Mouse (Mus musculus) CH12.LX (cell line): ENCODE measurements around the gene Epha10. TPM values are rescaled to one million over a fixed set of nuclear protein-coding genes. Genes with fewer than 3 reads are reported as not detected.

Experiments used
- DNase-seq: peaks from one replicate; pipeline ENCODE4 v3.0.0-alpha.2; 2013; ENCODE audit errors: extremely low read depth
- H3K27ac ChIP-seq: 2 replicates; pipeline ENCODE4 v1.5.1; 2012; ENCODE audit warnings: low read depth, mild to moderate bottlenecking, control low read depth, moderate library complexity; ENCODE audit not compliant: insufficient read depth
- H3K27me3 ChIP-seq: replicated peaks from 2 replicates; pipeline ENCODE3; 2012; ENCODE audit warnings: inconsistent platforms
- H3K36me3 ChIP-seq, 2 experiments: replicated peaks in 1 of 2; 2 replicates each; pipeline versions ENCODE3 to v1.6.1; 2012; ENCODE audit warnings: inconsistent platforms in 1 of 2, low read length in 1 of 2, mild to moderate bottlenecking in 1 of 2, mixed read lengths in 1 of 2, moderate library complexity in 1 of 2; ENCODE audit not compliant: control insufficient read depth in 1 of 2, insufficient read depth in 1 of 2
- H3K4me1 ChIP-seq, 2 experiments: 2 replicates each; pipeline ENCODE4 v1.6.1; 2012; ENCODE audit warnings: inconsistent platforms in 1 of 2, moderate library complexity in 1 of 2; ENCODE audit not compliant: insufficient read depth in 2 of 2, control insufficient read depth in 1 of 2
- H3K4me2 ChIP-seq: 2 replicates; pipeline ENCODE4 v1.6.1; 2012; ENCODE audit warnings: low read depth, mild to moderate bottlenecking, control low read depth; ENCODE audit not compliant: poor library complexity, insufficient read depth, severe bottlenecking
- H3K4me3 ChIP-seq, 3 experiments: fragments of 150-350 bp in 1 of 3; sonication (generic) in 1 of 3; replicated peaks in 1 of 3; 2 replicates each; pipeline versions ENCODE3 to v1.5.1; 2011 to 2012; ENCODE audit warnings: low read depth in 2 of 3, low read length in 2 of 3, mild to moderate bottlenecking in 2 of 3, moderate library complexity in 2 of 3, control low read depth in 1 of 3, improper control_type of control experiment in 1 of 3, inconsistent platforms in 1 of 3, mixed read lengths in 1 of 3; ENCODE audit not compliant: poor library complexity in 1 of 3
- H3K79me2 ChIP-seq: replicated peaks from 2 replicates; pipeline ENCODE4 v1.6.1; 2012; ENCODE audit warnings: mild to moderate bottlenecking, moderate library complexity; ENCODE audit not compliant: control insufficient read depth, poor library complexity, insufficient read depth, severe bottlenecking; ENCODE audit errors: extremely low read depth
- H3K9ac ChIP-seq: 2 replicates; pipeline ENCODE4 v1.6.1; 2012; ENCODE audit warnings: low read depth, mild to moderate bottlenecking, control low read depth, moderate library complexity; ENCODE audit not compliant: insufficient read depth
- H3K9me3 ChIP-seq: replicated peaks from 2 replicates; pipeline ENCODE3; 2012; ENCODE audit warnings: low read length, inconsistent platforms, mixed read lengths
- BHLHE40 ChIP-seq: IDR thresholded peaks from 2 replicates; pipeline ENCODE4 v1.6.1; 2011; ENCODE audit warnings: mild to moderate bottlenecking, low read depth, low read length, improper control_type of control experiment
- CHD1 ChIP-seq: IDR thresholded peaks from 2 replicates; pipeline ENCODE4 v1.6.1; 2012; ENCODE audit warnings: low read depth, low read length, improper control_type of control experiment, inconsistent platforms
- CHD2 ChIP-seq: IDR thresholded peaks from 2 replicates; pipeline ENCODE4 v1.6.1; 2011; ENCODE audit warnings: low read length, improper control_type of control experiment
- CTCF ChIP-seq, 2 experiments: IDR thresholded peaks in 1 of 2; conservative IDR thresholded peaks in 1 of 2; 2 replicates each; pipeline ENCODE4 v1.5.1; 2011 to 2012; ENCODE audit warnings: low read depth in 2 of 2, low read length in 2 of 2, improper control_type of control experiment in 1 of 2, inconsistent platforms in 1 of 2, mild to moderate bottlenecking in 1 of 2, moderate library complexity in 1 of 2
- E2F4 ChIP-seq: IDR thresholded peaks from 2 replicates; pipeline ENCODE4 v1.6.1; 2011; ENCODE audit warnings: low read depth, low read length, improper control_type of control experiment; ENCODE audit not compliant: insufficient replicate concordance
- ELF1 ChIP-seq: IDR thresholded peaks from 2 replicates; pipeline ENCODE4 v1.6.1; 2014; ENCODE audit warnings: low read depth, mild to moderate bottlenecking, inconsistent platforms, low read length, improper control_type of control experiment
- EP300 ChIP-seq: IDR thresholded peaks from 2 replicates; pipeline ENCODE4 v1.6.1; 2011; ENCODE audit warnings: low read length, improper control_type of control experiment
- IRF4 ChIP-seq: IDR thresholded peaks from 2 replicates; pipeline ENCODE4 v1.6.1; 2014; ENCODE audit warnings: low read depth, mild to moderate bottlenecking, inconsistent platforms, low read length, improper control_type of control experiment
- JUND ChIP-seq: conservative IDR thresholded peaks from 2 replicates; pipeline ENCODE4 v1.6.1; 2011; ENCODE audit warnings: low read depth, low read length, improper control_type of control experiment
- KAT2A ChIP-seq: IDR thresholded peaks from 2 replicates; pipeline ENCODE4 v1.6.1; 2012; ENCODE audit warnings: low read length, improper control_type of control experiment, inconsistent platforms; ENCODE audit not compliant: insufficient replicate concordance
- MEF2A ChIP-seq: IDR thresholded peaks from 2 replicates; pipeline ENCODE4 v1.6.1; 2014; ENCODE audit warnings: low read depth, mild to moderate bottlenecking, inconsistent platforms, low read length, improper control_type of control experiment, borderline replicate concordance
- MXI1 ChIP-seq: IDR thresholded peaks from 2 replicates; pipeline ENCODE4 v1.6.1; 2011; ENCODE audit warnings: mild to moderate bottlenecking, low read depth, low read length, improper control_type of control experiment
- MYC ChIP-seq: IDR thresholded peaks from 2 replicates; pipeline ENCODE4 v1.6.1; 2011; ENCODE audit warnings: low read depth, mild to moderate bottlenecking, improper control_type of control experiment, low read length
- NELFE ChIP-seq: IDR thresholded peaks from 2 replicates; pipeline ENCODE4 v1.6.1; 2011; ENCODE audit warnings: low read depth, low read length, improper control_type of control experiment
- POLR2A ChIP-seq: IDR thresholded peaks from 2 replicates; pipeline ENCODE4 v1.6.1; 2011; ENCODE audit warnings: low read depth, mild to moderate bottlenecking, improper control_type of control experiment, low read length
- RAD21 ChIP-seq: IDR thresholded peaks from 2 replicates; pipeline ENCODE4 v1.6.1; 2011; ENCODE audit warnings: low read depth, mild to moderate bottlenecking, low read length, improper control_type of control experiment, moderate library complexity
- RCOR1 ChIP-seq: conservative IDR thresholded peaks from 2 replicates; pipeline ENCODE4 v1.6.1; 2012; ENCODE audit warnings: low read depth, mild to moderate bottlenecking, inconsistent platforms, low read length, improper control_type of control experiment
- SMC3 ChIP-seq: IDR thresholded peaks from 2 replicates; pipeline ENCODE4 v1.6.1; 2011; ENCODE audit warnings: low read depth, low read length, improper control_type of control experiment
- TBP ChIP-seq: conservative IDR thresholded peaks from 2 replicates; pipeline ENCODE4 v1.6.1; 2011; ENCODE audit warnings: low read depth, low read length, improper control_type of control experiment
- USF1 ChIP-seq: IDR thresholded peaks from 2 replicates; pipeline ENCODE4 v1.6.1; 2014; ENCODE audit warnings: low read depth, mild to moderate bottlenecking, inconsistent platforms, low read length, improper control_type of control experiment
- USF2 ChIP-seq: conservative IDR thresholded peaks from 2 replicates; pipeline ENCODE4 v1.6.1; 2011; ENCODE audit warnings: low read depth, low read length, improper control_type of control experiment
- ZKSCAN1 ChIP-seq: IDR thresholded peaks from 2 replicates; pipeline ENCODE4 v1.6.1; 2012; ENCODE audit warnings: low read depth, inconsistent platforms, low read length, improper control_type of control experiment, borderline replicate concordance
- ZMIZ1 ChIP-seq: IDR thresholded peaks from 2 replicates; pipeline ENCODE4 v1.6.1; 2012; ENCODE audit warnings: low read depth, mild to moderate bottlenecking, inconsistent platforms, low read length, improper control_type of control experiment
- dilution Hi-C: fragments of 300-500 bp; cut with MboI; formaldehyde crosslinking; loops from 2 replicates; pipeline ENCODE4 v1.14.3; 2020; ENCODE audit warnings: low sequenced_read_pairs; ENCODE audit not compliant: extremely low pct_unique_long_range_greater_than_20kb, extremely low pct_ligation_motif_present
- in situ Hi-C: fragments of 300-500 bp; cut with MboI; formaldehyde crosslinking; loops from 3 replicates; pipeline ENCODE4 v1.14.3; 2019; ENCODE audit warnings: low sequenced_read_pairs, low pct_ligation_motif_present, low pct_unique_long_range_greater_than_20kb, mixed read lengths
- polyA plus RNA-seq: library from polyadenylated mRNA; unstranded; fragments of >175 nt; gene quantifications from 2 replicates; pipeline ENCODE4 v1.2.1, GENCODE M21; 2012; ENCODE audit warnings: low read depth; ENCODE audit not compliant: insufficient read length
- total RNA-seq, 2 experiments: library from RNA; depleted of rRNA; stranded (reverse); fragments of 300-350 nt in 1 of 2; fragments of >200 nt in 1 of 2; gene quantifications; 2 replicates each; pipeline ENCODE4 v1.2.3; 2012 to 2014

The Epha10 gene
- total and polyA plus RNA-seq, 3 experiments: not detected

- Histone ChIP-seq H3K9ac (no peak overlapping the region), H3K4me1 (no peaks in the 10 kb centered on the region), H3K36me3 (peaks cover 0 to 17% of the 10 kb centered on the region in 2 experiments), H3K4me2 (no peak overlapping the region), H3K79me2 (no peaks in the 10 kb centered on the region), H3K27ac (no peak overlapping the region), H3K9me3 (no peaks in the 10 kb centered on the region), H3K27me3 (peaks cover 2% of the 10 kb centered on the region), H3K4me3 (no peak overlapping the region)
- TF ChIP-seq ZKSCAN1 (no peak), RAD21 (no peak), USF2 (no peak), SMC3 (no peak), IRF4 (no peak), MEF2A (no peak), CHD1 (no peak), POLR2A (no peak), ELF1 (no peak), MXI1 (no peak), JUND (no peak), TBP (no peak), KAT2A (no peak), ZMIZ1 (no peak), MYC (no peak), EP300 (no peak)
- dilution Hi-C loops (loop anchor here (25.0 kb wide), 1 partner anchor 111 kb away; the partner anchor contains the start of genes Dnali1 and Snip1), in situ Hi-C loops (no loop called here)
- DNase-seq: no peak
Observed at GRCm38 (mm10) chr4:124951036-124951433, 70.3 kb downstream of the Epha10 start.

- H3K27me3 ChIP-seq: peaks cover 11% of the 10 kb centered on the region
- no peaks in the 10 kb centered on the region for H3K79me2 ChIP-seq
- no peak overlapping the region for H3K9ac ChIP-seq
- H3K36me3 ChIP-seq: peaks cover 0 to under 1% of the 10 kb centered on the region in 2 experiments
- no peak overlapping the region for H3K27ac ChIP-seq
- DNase-seq: no peak
- no peaks in the 10 kb centered on the region for H3K4me1 ChIP-seq
- H3K9me3 ChIP-seq: no peaks in the 10 kb centered on the region
- dilution Hi-C loops: loop anchor here (25.0 kb wide), 1 partner anchor 109 kb away; the partner anchor contains the start of genes Dnali1 and Snip1
- TF ChIP-seq NELFE (no peak), E2F4 (no peak), MXI1 (no peak), RCOR1 (no peak), USF1 (no peak), ZMIZ1 (no peak), ZKSCAN1 (no peak), MEF2A (no peak), CHD2 (no peak), BHLHE40 (no peak), CTCF (conservative IDR thresholded peaks at IDR 0.05 in 1 of 2, IDR thresholded peaks at IDR 0.05 in 1 of 2; ENCODE audit: low read depth in 2 of 2, low read length in 2 of 2) (no peak)
- no peak overlapping the region for H3K4me2 ChIP-seq
- in situ Hi-C loops: no loop called here
- H3K4me3 ChIP-seq: no peak overlapping the region
Observed at GRCm38 (mm10) chr4:124953546-124953945, 72.8 kb downstream of the Epha10 start.
